Mouse (Mus musculus): ENCODE measurements around the gene Fgfr2.

Fgfr2 gene

DNA sequence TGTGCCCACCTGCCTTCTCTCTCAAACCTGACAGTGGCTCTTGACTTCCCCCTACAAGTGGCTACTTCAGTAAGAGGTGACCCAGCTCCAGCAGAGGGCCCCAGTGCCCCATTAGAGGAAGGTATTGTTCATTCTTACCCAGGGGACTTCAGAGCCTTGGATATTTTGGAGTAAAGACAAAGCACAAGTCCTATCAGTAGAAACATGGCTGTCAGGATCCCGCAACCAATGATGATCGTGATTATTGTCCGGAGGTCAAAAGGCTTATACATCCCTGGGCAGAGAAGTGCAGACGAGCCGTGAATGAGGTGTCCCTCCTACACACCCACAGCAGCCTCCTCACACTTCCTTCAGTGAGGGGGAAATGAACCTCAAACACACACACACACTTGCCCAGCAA, 1796.1 kb downstream of the Fgfr2 start:
- no peak for DNase-seq (ENCODE audit: low spot score)

DNA sequence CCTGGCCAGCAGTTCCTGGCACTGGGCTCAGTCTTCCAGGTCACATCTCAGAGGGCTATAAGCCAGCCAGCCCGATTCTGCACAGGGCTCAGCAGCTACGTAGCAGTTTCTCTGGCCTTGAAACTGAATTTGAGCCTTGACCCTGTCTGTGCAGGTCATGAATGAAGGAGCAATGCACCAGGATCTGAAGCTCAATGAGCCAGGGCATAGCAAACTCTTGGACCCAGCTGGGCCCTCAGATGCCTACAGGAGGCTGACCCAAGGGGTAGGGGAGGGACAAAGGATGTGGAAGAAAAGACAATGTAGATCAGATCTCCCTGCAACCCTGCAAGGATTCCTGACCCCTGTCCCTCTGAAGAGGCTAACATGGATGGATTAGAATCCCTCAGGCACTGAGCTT, 1801.0 kb downstream of the Fgfr2 start, which contains the start of gene Cuzd1:
Cuzd1 (minus strand) TSS at position 101 of the 400 bp plus-strand sequence.
- no peak for DNase-seq (ENCODE audit: low spot score)

DNA sequence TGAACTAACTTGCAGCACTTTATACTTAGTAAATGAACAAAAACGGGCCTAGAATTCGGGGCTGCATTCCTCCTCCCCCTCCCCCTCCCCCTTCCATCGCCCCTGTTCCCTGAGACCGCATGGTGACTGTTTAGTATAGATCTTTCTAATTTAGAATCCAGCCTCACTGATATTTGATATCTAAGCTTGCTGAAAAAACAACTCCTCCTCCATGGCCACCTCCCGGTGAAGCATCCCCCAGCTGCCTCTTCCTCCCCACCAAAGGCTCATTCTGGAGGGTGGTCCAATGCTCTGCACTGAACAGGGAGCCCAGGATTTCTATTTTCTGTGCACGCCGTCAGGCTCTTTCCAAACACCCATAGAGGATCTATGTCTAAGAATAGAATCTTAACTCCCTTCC, 1804.8 kb downstream of the Fgfr2 start:
- DNase-seq (ENCODE audit: low spot score), result no peak

DNA sequence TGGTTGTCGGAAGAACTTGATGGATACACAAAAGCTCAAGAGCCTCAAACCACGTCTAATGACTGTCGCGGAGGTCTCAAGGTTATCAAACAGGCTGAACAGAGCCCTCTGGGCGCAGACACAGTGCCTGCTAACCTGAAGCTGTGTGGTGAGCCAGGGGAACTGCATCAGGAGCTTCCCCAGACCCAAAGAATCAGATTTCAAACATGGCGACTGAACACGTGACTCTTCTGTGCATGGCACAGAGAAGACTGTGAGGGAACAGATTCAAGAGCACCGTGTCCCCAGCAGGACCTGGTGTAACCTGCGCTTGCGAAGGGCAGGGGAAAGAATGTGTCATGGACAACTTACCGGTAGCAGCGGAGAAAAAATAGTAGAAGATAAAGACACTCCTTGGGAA, 1805.6 kb downstream of the Fgfr2 start:
- no peak for DNase-seq (ENCODE audit: low spot score)

DNA sequence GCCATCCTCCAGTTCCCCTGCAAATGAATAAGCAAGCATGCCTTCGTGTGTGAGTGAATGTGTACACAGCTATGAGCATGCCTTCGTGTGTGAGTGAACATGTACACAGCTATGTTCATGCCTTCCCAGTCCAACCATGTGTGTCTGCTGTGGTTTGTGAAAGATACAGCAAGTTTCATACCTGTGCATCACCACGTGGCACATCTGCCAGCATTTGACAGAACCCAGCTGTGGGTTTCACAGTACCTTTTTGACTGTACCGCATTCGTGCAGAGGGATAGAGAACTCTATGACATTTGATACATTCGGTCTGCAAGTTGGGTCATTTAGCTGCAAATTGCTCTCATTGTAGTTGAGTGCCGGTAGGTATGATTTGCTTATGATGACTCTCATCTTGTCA, 1808.7 kb downstream of the Fgfr2 start:
- no peak for DNase-seq (ENCODE audit: low spot score)

DNA sequence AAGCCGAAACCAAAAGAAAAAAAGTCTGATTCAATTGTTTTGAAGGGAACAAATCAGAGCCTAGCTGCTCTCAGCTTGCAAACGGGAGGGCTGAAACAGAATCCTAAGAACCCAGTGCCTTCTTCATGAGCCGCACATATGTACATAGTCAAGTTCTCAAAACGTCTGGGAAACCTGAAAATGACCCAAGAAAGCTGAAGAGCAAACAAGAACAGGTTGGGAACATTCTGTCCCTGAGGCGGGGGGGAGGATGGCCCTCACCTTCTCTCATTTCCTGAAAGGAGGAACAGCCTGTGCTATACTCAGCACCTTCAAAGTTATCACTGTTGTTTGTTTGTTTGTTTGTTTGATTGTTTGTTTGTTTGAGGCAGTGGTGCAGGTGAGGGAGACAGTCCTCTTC, 1816.4 kb downstream of the Fgfr2 start:
- no peak for DNase-seq (ENCODE audit: low spot score)

DNA sequence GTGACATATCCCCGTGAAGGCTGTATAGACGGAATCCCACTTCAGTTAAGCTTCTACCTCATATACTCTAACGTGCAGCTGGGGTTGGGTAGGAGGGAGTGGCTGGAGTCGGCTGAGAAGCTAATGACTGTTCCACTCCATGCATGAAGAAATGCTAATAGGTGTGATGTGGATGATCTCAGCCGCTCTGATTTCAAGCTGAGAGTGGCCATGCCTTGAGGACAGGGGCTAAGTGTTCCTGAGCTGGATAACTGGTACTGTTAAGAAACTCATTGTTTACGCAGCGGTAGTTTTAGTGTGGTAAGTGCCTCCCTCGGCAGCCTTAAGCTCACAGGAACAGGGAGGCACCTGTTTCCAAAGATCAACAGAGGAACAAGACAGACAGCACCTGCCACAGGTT, 1819.8 kb downstream of the Fgfr2 start:
- no peak for DNase-seq (ENCODE audit: low spot score)

DNA sequence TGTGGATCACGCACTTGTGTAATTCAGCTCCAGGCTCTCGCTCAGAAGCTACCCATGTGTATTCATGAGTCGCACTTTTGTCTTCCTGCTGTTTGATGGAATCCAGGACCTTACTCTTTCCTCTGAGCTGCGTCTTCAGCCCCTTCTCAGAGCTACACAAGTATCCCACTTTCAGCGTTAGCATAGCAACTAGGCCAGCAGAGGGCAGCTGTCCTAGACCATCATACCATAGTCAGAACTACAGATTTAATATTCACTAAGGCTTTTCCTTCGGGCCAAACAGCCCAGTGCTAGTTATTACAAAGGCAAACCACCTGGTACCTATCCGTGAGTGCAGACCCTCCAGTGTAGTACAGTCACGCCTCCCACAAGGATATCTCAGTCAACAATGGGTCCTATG, 1826.0 kb downstream of the Fgfr2 start:
- no peak for DNase-seq (ENCODE audit: low spot score)

DNA sequence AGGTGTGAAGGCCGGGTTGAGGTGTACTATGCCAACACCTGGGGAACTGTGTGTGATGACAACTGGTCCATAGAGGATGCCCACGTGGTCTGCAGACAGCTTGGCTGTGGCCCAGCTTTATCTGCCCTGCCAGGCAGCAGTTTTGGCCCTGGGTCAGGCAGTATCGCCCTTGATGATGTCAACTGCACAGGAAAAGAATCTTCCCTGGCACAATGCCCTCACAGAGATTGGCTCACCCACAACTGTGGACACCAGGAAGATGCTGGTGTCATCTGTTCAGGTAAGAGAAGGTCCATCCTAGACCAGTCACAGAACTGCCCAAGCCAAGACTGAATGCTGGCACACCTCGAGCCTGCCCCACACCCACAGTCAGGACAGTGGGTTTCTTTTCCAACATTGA, 1857.3 kb downstream of the Fgfr2 start:
- DNase-seq (ENCODE audit: low spot score), result no peak

DNA sequence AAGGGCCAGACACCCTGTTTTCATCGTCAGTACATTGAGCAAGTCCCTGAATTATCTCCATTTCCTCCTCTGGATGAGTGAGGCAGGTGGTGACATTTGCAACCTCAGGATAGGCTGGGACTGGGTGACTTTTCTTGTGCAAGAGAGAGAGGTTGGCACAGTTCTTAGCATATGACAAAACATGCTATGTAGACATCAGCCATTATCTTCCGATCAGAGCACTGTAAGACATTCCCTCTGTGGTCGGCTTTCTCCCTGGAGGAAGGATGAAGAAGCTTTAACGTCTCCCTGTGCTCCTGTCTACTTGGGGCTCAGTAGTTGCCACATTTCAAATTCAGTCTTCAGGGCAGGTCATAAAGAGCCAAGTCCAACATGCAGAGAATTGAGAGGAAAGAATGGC, 1858.9 kb downstream of the Fgfr2 start:
- no peak for DNase-seq (ENCODE audit: low spot score)

DNA sequence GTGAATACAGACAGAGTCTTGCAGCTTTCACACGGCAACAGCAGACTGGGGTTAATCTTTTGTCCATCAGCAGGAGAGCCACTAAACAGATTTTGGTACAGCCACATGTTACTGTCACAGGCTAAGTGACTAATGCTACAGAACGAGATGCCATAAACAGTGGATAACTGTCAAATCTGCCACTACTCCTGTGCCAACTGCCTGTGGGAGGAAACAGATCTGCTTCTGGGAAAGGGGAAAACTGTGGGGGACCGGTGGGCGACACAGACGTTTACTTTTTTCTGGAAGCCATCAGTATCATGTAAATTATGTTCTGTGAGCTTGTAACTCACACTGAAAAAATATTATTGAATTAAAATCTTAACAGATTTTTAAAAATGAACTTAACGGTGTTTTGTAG, 1862.2 kb downstream of the Fgfr2 start:
- DNase-seq (ENCODE audit: low spot score), result peak; percentile 61

DNA sequence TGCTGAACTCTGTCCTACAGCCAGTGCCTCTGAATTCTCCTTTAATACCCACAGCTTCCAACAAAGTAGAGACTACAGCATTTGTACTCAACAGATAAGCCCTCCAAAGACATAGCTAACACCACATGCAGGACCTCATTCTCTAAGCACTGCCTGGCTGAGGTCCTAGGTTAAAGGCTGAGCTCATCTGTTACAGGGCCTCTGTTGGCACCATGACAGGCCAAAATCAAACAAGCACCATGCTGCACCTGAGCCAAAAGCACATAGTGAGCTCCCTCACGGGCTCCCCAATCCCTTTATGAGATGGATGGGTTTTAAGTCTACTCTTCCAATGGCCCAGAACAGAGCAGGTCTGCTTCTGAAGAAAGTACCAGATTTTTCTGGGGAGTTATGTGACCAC, 1865.8 kb downstream of the Fgfr2 start:
- DNase-seq (ENCODE audit: low spot score), result no peak

DNA sequence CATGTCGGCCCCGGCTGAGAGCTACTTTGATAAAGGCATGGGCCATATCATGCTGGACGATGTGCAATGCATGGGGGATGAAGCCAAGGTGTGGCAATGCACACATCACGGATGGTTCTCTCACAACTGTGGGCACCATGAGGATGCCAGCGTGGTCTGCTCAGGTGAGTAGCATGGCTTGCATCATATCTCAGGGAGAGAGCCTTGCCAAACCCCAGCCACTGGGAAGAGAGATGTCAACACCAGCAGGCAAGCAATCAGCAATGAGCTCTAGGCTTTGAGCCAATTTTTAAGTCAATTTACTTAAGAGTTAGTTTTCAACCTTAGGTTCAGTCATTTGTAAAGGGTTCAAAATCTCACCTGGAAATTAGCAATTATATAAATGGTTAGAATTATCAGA, 1866.3 kb downstream of the Fgfr2 start:
- no peak for DNase-seq (ENCODE audit: low spot score)

DNA sequence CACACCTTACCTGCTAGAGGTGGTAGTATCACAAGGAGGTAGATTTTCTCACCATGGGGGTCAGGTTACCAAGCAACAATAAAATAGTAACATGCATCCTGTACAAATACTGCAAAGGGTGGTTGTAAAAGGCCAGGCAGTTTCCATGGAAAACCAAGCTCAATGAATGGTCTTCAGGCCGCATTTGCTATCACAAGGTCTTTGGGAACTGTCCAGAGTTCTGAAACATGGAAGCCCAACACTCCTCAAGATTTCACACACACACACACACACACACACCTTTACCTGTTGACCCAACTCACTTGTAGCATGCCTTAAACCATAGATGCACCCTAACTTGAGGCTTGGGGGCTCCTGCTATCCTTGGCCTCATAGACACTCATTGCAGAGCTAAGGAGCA, 1878.2 kb downstream of the Fgfr2 start:
- DNase-seq (ENCODE audit: low spot score), result no peak

DNA sequence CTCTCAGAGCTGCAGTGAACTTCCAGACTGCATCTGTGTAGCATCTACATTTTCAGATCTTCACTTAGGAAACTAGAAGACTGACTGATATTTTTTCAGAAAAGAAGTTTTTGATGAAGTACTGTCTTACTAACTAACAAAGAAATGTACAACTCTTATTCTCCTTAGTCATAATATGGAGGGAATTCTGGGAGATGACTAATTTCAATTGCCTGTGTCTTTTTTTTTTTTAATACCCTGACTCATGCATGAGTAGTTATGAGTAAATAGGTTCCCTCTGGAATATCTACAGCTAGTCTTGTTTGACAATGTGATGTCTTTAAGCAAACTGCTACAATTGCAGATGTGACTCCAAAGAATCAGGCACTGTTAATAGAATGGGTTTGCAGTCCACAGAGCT, 1887.1 kb downstream of the Fgfr2 start:
- DNase-seq (ENCODE audit: low spot score), result no peak

DNA sequence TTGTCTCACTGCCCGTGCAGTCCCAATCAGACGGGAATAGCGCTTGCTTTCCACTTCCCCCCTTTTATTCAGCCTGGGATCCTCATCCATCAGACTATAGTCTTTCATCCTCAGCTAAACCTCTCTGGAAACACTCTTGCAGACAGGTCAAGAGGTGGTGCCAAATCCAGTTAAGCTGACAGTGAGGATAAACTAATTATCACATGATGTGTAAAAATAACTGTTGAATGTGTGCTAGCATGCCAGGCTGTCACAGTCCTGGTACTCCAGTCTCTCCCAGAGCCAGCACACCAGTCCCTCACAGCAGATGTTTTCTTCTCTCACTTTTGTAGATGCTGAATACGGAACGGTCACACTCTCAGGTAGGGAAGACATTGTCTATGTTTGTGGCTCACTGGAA, 1900.1 kb downstream of the Fgfr2 start:
- no peak for DNase-seq (ENCODE audit: low spot score)

DNA sequence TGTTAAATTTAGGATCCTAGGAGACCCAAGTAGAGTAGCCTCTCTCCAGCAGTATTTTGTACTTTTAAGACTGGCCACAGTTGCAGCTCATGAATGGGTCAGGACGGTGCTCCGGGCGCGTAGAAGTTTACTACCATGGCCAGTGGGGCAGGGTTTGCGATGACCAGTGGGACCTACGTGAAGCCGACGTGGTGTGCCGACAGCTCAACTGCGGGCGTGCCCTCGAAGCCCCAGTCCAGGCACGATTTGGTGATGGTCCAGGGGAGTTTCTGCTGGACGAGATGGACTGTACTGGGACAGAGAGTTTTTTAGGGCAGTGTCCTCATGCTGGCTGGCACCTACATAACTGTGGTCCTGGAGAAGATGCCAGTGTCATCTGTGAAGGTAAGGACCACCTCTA, 1935.2 kb downstream of the Fgfr2 start:
- DNase-seq (ENCODE audit: low spot score), result no peak

DNA sequence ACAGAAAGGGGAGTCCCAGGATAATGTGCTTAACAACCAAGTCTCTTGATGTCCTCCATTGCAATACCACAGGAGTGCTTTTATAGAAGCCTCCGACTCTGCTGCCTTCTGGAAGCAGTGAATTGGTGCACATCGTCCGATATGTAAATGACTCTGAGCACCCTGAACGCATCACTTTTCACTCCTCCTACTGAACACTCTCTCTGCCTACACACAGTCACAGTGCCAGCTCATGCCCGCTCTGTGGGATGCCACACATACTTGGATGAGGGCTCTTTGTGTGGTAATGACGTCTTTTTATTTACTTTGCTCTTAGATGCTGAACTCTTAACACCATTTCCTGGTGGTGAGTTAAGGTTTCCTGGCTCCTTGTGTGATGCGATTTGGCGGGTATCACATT, 1936.1 kb downstream of the Fgfr2 start:
- peak; percentile 19 for DNase-seq (ENCODE audit: low spot score)

DNA sequence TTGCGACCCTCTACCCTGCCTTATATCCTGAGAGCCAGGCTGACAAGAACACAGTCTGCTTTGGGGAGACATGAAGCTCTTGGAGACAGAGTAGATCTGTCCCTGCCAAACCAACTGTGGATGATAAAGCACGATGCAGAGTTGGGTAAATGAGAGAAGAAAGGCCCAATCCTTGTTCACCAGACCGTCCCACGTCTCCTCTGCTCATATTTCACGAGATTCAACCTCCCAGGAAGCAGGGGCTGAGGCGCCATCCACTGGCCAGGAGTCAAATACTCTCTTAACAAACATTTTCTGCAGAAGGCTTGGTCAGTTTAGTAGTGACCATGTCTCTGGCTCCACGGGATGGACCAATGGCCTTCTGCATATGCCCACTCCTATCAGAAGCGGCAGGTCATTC, 1938.8 kb downstream of the Fgfr2 start:
- no peak for DNase-seq (ENCODE audit: low spot score)

DNA sequence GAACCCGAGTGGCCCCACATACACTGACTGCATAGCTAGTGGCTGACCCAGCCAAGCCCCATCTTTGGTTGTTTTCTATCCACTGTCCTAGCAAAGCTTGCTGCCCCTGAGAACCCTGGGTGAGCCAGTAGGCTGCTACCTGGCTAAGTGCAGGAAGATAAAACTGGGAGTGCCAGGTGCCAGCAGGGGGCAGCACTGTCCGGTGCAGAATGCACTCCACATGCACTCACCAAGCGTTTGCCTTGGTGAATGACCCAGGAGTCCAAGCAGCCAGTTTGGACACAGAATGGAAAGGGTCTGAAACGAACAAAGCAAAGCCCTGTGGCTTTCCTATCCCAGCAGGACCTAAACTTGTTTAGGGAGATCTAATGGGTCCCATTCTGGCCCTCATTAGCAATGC, 1940.5 kb downstream of the Fgfr2 start:
- DNase-seq (ENCODE audit: low spot score), result peak; percentile 22

DNA sequence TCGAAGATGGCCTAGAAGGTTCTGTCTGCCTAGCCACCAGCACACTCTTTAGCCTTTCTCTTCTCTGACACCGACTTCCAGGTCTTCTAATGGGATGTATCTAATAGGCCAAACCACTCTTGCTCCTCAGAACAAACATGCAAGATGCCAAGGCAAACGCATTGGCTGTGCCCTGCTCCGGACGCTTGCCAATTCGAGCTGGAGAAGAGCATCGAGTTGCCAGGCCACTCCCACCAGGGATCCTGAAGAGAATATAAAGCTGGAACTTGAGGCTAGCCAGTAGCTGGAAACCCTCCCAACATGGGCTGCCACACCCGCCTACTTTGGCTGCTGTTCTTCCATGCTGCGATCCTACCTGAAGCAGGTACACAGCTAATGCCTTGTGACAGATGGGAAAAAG, 1949.0 kb downstream of the Fgfr2 start, which contains the start of gene 5430419D17Rik:
5430419D17Rik (plus strand) TSS at position 282 of the 400 bp plus-strand sequence.
- DNase-seq (ENCODE audit: low spot score), result no peak

DNA sequence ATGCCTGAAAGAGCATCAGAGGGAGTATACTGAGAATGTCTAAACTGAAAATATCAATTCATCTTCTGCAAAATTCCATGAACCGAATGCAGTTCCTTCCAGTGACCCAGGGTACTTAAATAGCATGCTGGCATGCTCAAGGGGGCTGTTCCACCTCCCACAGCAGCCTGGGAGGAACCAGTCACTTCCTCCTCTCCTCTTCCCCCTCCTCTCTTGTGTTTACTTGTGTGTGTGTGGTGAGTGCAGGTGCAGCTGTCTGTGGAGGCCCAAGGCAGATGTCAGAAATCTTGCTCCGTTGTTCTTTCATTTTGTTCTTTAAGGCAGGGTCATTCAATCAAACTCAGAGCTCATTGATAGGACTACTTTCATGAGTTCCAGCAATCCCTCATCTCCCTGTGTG, 1954.1 kb downstream of the Fgfr2 start:
- no peak for DNase-seq (ENCODE audit: low spot score)

DNA sequence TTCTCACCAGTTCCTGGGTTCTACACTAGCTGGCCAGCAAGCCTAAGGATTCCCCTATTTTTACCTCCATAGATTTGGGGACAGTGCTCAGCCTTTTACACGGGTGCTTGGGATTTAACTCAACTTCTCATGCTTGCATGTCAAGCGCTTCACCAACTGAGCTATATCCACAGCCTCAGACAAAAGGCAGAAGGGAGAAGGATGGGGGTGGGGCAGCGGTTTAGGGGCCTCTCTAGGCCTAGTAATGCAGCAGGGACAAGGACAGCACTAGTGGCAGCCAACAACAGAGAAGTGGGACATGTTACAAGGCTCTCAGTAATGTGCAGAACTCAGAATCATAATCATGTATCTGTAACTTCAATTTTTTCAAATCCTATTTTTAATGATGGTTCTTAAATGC, 1955.4 kb downstream of the Fgfr2 start:
- no peak for DNase-seq (ENCODE audit: low spot score)

DNA sequence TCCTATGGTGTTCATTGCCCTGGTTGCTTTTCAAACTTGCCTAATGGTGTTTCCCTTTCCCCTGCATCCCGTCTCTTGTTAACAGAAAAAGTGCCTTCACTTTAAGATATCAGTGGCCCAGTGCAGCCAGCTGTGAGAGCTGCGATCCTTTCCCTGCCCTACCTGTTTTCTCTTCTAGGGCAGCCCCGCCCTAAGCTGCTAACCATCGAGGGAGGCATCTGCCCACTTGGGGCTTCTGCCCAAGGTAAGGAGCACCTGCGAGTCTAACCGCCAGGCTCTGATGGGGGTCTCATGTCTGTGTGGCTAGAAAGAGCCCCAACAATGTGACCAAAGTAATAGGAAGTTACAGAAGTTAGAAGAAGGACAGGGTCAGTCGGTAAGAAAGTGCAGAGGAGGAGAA, 1960.9 kb downstream of the Fgfr2 start:
- no peak for DNase-seq (ENCODE audit: low spot score)

DNA sequence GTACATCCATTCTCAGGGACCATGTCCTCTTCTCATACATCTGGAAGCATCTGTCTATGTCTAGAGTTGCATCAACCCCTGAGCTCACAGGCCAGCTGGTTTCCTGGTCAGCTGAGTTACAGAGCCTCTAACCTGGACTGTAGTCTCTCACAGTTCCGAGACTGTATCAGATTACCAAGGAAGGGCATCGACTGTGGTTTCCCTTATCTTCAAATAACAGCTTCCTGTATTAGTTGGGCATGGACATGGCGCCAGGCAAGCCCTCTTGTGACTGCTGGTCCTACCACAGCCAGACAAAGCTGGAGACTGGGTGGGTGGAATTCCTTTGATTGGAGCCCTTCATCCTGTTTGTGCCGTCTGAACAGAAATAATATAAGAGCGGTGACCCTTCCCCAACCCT, 1970.1 kb downstream of the Fgfr2 start:
- DNase-seq (ENCODE audit: low spot score), result no peak

Data from layer of hippocampus, adult 11-12 months (tissue).